Mouse (Mus musculus) embryonic facial prominence, embryonic 12.5 days (tissue): Measurements from ENCODE around the gene Srrm1. TPM values are rescaled to one million over a fixed set of nuclear protein-coding genes. Genes with fewer than 3 reads are reported as not detected.

Source experiments
- ATAC-seq: fragments of 200-750 bp; cut with Nextera tagmentation; 2 replicates; pipeline ENCODE4 v1.8.0; 2017; ENCODE audit not compliant: insufficient number of reproducible peaks, insufficient read depth, low FRiP score, low TSS enrichment
- H3K27ac ChIP-seq: fragments of 300-500 bp; sonication (generic); 2 replicates; pipeline ENCODE4 v1.5.1; 2016; ENCODE audit warnings: mild to moderate bottlenecking
- H3K27me3 ChIP-seq: fragments of 300-500 bp; sonication (generic); 2 replicates; pipeline ENCODE4 v1.6.1; 2016; ENCODE audit warnings: mild to moderate bottlenecking, moderate library complexity
- H3K36me3 ChIP-seq: fragments of 300-500 bp; sonication (generic); 2 replicates; pipeline ENCODE4 v1.6.1; 2016; ENCODE audit warnings: mild to moderate bottlenecking
- H3K4me1 ChIP-seq: fragments of 300-500 bp; sonication (generic); 2 replicates; pipeline ENCODE4 v1.6.1; 2016
- H3K4me2 ChIP-seq: fragments of 300-500 bp; sonication (generic); replicated peaks from 2 replicates; pipeline ENCODE4 v1.6.1; 2016; ENCODE audit warnings: mild to moderate bottlenecking, moderate library complexity
- H3K4me3 ChIP-seq: fragments of 300-500 bp; sonication (generic); 2 replicates; pipeline ENCODE4 v1.5.1; 2016; ENCODE audit warnings: mild to moderate bottlenecking
- H3K9ac ChIP-seq: fragments of 300-500 bp; sonication (generic); 2 replicates; pipeline ENCODE4 v1.6.1; 2016; ENCODE audit warnings: mild to moderate bottlenecking, moderate library complexity
- H3K9me3 ChIP-seq: fragments of 300-500 bp; sonication (generic); 2 replicates; pipeline ENCODE4 v1.6.1; 2016; ENCODE audit warnings: mild to moderate bottlenecking, moderate library complexity
- WGBS: fragments of 180-500 bp; shearing (Covaris S2); methylation state at CpG from one replicate; pipeline ENCODE4 v1.1.7; 2016; 5-methylcytosine and 5-hydroxymethylcytosine counted together
- polyA plus RNA-seq: library from polyadenylated mRNA; unstranded; fragments of >200 nt; fragmentation: Nextera tagmentation; extraction: Ambion mirVana; gene quantifications from 2 replicates; pipeline ENCODE4 v1.2.1, GENCODE M21; 2016

Srrm1 gene
- polyA plus RNA-seq, 1 experiment from 2014 or later, result 276 TPM

DNA sequence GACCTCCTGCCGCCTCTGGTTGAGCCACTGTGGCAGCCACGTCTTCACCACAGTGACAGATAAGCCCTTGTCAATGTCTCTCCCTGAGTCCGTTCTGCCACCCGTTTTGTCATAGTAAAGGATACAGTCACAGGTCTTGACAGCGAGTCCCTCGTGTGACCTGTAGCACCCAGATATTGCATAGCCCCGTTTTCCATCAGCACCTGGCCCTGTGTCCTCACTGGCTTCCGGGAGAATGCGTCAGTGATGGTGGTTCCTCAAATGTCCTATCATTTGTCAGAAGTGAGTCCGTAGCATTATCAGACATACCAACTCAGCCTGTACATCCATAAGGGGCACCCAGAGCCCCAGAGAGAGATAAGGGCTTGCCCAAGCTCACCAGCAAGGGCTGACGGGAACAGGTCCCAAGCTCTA, 38.7 kb downstream of the Srrm1 start:
- no peak for ATAC-seq
- WGBS, result 81% methylated on average over 11 of the region's 11 CpGs
- Histone ChIP-seq H3K27ac (no peak overlapping the region), H3K4me2 (no peak overlapping the region), H3K4me3 (no peak overlapping the region), H3K36me3 (peaks cover 43% of the 10 kb centered on the region), H3K9me3 (peaks cover 3% of the 10 kb centered on the region; the same call in 1 of the 2 replicates), H3K27me3 (no peaks in the 10 kb centered on the region), H3K9ac (no peak overlapping the region), H3K4me1 (peaks cover 17% of the 10 kb centered on the region; the same call in 1 of the 2 replicates)

GRCm38 (mm10) chr4:135313761-135314241, 39.3 kb downstream of the Srrm1 start:
- Histone ChIP-seq H3K27me3 (no peaks in the 10 kb centered on the region), H3K4me2 (no peak overlapping the region), H3K9ac (no peak overlapping the region), H3K4me1 (peaks cover 22% of the 10 kb centered on the region), H3K36me3 (peaks cover 38% of the 10 kb centered on the region), H3K9me3 (peaks cover 3% of the 10 kb centered on the region; the same call in 1 of the 2 replicates), H3K27ac (no peak overlapping the region), H3K4me3 (no peak overlapping the region)
- 76% methylated on average over 9 of the region's 9 CpGs for WGBS
- ATAC-seq, result no peak

DNA sequence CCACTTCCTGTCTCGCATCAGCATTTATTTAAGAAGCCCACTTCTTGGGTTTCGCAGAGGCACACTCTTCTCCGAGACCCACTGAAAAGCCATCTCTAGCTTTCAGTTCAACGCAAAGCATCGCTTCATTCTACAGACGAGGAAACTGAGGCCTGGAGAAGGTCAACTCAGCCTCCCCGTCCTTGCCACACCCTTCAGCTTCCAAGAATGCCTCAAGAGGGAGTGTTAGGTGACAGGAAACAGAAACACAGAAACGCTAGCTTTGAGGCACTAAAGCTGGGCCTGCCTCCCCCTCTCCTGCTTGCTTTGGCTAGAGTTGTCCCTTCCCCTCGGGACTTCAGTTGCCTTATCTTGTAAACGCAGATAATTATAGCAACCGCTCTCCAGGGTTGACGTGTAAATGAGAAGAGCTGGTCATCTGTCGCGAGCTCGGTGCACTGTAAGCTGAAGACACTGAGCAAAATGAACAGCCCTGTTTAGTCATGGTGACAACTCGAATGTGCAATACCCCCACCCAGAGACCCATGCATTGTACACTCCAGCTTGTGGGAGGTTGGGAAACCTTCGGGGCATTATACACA, 39.9 kb downstream of the Srrm1 start:
- WGBS, result 59% methylated on average over 17 of the region's 17 CpGs
- Histone ChIP-seq H3K9me3 (peaks cover 3% of the 10 kb centered on the region; the same call in 1 of the 2 replicates), H3K4me2 (no peak overlapping the region), H3K36me3 (peaks cover 33% of the 10 kb centered on the region), H3K9ac (no peak overlapping the region), H3K4me3 (no peak overlapping the region), H3K4me1 (peaks cover 25% of the 10 kb centered on the region), H3K27me3 (no peaks in the 10 kb centered on the region; the same call in 1 of the 2 replicates), H3K27ac (no peak overlapping the region)
- no peak for ATAC-seq

DNA sequence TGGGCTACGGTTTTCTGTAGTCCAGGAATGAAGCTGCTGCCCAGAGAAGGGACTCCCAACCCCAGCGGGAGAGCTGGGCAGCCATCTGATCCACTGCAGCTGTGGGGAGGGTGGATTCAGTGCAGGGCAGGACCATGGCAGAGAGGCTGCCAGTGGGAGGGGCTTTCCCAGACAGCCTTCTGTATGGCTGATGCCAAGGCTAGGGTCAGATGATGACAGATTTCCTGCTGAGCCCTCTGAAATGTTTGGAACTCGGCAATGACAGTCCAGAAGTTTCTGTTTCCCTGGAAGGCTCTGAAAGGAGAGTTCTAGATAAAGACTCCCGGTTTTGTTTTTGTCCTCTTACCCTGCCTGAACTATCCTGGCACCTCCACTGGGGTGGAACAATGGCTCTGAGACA, 40.4 kb downstream of the Srrm1 start:
- no peak for ATAC-seq
- 47% methylated on average over 4 of the region's 4 CpGs for WGBS
- Histone ChIP-seq H3K9ac (no peak overlapping the region), H3K4me3 (no peak overlapping the region), H3K27me3 (no peaks in the 10 kb centered on the region; the same call in 1 of the 2 replicates), H3K4me1 (peaks cover 25% of the 10 kb centered on the region), H3K27ac (no peak overlapping the region), H3K36me3 (peaks cover 30% of the 10 kb centered on the region), H3K9me3 (peaks cover 3% of the 10 kb centered on the region; the same call in 1 of the 2 replicates), H3K4me2 (no peak overlapping the region)

GRCm38 (mm10) chr4:135310371-135310770, 42.8 kb downstream of the Srrm1 start:
- Histone ChIP-seq H3K9ac (no peak overlapping the region), H3K4me1 (peaks cover 25% of the 10 kb centered on the region), H3K27ac (no peak overlapping the region), H3K9me3 (peaks cover 3% of the 10 kb centered on the region; the same call in 1 of the 2 replicates), H3K4me2 (no peak overlapping the region), H3K27me3 (no peaks in the 10 kb centered on the region; the same call in 1 of the 2 replicates), H3K4me3 (no peak overlapping the region), H3K36me3 (peaks cover 9% of the 10 kb centered on the region)
- WGBS, result 83% methylated on average over 8 of the region's 8 CpGs
- no peak for ATAC-seq

DNA sequence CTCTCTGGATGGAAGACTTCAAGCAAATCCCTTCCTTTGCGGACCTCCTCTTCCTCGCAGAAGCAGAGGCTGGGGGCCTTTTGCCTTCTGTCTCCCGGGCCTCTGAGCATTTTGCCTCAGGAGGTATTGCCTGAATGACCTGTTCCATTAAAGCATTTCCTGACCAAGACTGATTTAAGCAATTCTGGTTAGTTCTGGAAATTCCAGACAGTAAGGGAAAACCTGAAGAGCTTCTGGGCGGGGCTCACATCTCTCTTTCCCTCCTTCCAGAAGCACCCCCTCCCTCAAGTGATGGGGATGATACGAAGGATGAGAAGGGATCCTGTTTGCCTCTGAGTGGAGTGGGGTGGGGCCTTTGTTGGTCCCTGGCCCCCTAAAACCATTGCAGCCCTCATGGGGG, 43.4 kb downstream of the Srrm1 start:
- H3K4me1 ChIP-seq, result peaks cover 25% of the 10 kb centered on the region
- no peak overlapping the region for H3K4me3 ChIP-seq
- ATAC-seq, result no peak
- no peak overlapping the region for H3K4me2 ChIP-seq
- H3K27ac ChIP-seq, result 0 out of 2 replicates have a peak overlapping the region, but pooled peaks have one; percentile 17
- peaks cover 2% of the 10 kb centered on the region for H3K36me3 ChIP-seq
- H3K9ac ChIP-seq, result no peak overlapping the region
- H3K9me3 ChIP-seq, result no peaks in the 10 kb centered on the region
- H3K27me3 ChIP-seq, result no peaks in the 10 kb centered on the region; the same call in 1 of the 2 replicates
- WGBS, result 43% methylated on average over 5 of the region's 5 CpGs

DNA sequence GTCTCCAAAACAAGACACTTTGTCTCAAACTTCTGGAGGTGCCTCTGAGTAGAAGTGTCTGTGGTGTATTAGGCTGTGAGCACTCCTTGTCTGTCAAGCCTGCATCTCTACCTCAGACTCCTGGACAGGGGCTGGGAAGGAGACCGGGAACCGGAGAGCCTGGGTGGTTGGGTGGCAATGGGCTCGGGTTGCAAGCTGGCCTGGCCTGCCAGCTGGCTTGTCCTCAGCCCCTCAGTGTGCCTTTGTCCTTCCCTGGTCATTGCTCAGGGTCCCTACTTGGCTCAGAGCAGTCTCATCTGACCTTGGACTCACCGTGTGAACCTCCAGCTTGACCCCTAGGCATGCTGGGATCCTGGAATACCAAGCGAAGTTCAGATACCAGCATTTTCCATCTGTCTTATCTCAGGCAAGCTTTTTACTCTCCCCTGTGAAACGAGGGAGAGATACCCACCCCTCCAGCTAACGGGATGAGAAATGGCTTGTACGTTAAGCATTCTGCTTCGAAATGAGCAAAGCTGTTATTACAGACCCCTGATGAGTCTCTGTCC, 43.9 kb downstream of the Srrm1 start:
- 59% methylated on average over 9 of the region's 9 CpGs for WGBS
- no peak for ATAC-seq
- H3K4me2 ChIP-seq, result no peak overlapping the region

DNA sequence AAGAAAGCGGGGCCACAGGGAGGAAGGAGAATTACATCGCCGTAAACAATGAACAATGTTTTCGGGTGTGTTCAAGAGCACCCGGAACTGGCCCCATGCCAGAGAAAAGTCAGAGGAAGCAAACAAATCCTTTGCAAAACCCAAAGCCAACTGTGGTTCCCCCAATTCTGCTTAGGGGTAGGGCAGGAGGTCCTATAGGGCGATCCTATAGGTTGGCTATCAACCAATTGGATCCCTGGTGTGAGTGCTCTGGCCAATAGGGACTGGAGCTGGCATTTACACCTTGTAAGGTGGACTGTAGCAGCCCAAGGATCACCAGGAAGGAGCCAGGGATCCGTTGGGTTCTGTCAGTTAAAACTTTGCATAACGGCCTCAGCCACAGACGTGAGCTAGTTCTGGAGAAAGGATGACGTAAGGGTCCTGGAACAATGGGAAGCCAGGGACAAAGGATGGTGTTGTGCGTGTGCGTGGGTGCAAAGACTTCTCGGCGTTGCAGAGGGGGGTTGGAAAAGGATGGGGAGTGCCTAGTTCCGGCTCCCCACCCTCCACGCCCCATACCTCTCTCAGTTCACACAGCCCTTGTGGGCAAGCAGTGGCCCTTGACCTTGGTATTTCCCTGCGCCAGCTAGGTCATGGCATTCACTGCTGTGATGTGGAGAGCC, 46.0 kb downstream of the Srrm1 start:
- no peak overlapping the region for H3K27ac ChIP-seq
- 43% methylated on average over 17 of the region's 17 CpGs for WGBS
- no peak overlapping the region for H3K4me3 ChIP-seq
- no peak for ATAC-seq
- 0 out of 2 replicates have a peak overlapping the region, but pooled peaks have one; percentile 1 for H3K4me2 ChIP-seq
- H3K4me1 ChIP-seq, result peaks cover 13% of the 10 kb centered on the region; the same call in 1 of the 2 replicates
- H3K9ac ChIP-seq, result no peak overlapping the region
- H3K36me3 ChIP-seq, result no peaks in the 10 kb centered on the region
- H3K9me3 ChIP-seq, result no peaks in the 10 kb centered on the region
- H3K27me3 ChIP-seq, result no peaks in the 10 kb centered on the region; the same call in 1 of the 2 replicates

More for the DNA sequence above, 43.9 kb downstream of the Srrm1 start:
- no peaks in the 10 kb centered on the region for H3K36me3 ChIP-seq
- no peaks in the 10 kb centered on the region; the same call in 1 of the 2 replicates for H3K27me3 ChIP-seq
- H3K4me3 ChIP-seq, result no peak overlapping the region
- H3K27ac ChIP-seq, result no peak overlapping the region
- H3K9me3 ChIP-seq, result no peaks in the 10 kb centered on the region
- H3K4me1 ChIP-seq, result peaks cover 25% of the 10 kb centered on the region
- H3K9ac ChIP-seq, result no peak overlapping the region

DNA sequence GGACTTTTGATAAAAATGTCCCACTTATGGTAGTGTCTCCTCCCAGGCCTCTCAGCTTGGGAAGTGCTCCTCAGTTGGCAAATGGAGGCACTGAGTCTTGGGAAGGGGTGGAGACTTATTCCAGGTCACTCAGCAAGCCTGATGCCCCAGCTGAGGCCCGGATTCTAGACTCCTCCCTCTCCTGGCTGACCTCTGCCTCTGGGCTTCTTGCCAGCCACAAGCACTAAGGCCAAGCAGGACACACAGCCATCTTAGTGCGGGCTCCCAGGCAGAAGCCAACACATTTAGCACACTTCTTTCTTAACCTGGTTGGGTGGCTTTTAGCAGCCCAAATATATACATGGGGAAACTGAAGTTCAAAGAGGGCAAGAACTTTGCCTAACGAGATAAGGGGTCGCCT, 46.6 kb downstream of the Srrm1 start:
- Histone ChIP-seq H3K4me1 (peaks cover 13% of the 10 kb centered on the region; the same call in 1 of the 2 replicates), H3K27me3 (no peaks in the 10 kb centered on the region; the same call in 1 of the 2 replicates), H3K36me3 (no peaks in the 10 kb centered on the region), H3K4me2 (no peak overlapping the region), H3K4me3 (no peak overlapping the region), H3K9me3 (no peaks in the 10 kb centered on the region), H3K27ac (no peak overlapping the region), H3K9ac (no peak overlapping the region)
- 58% methylated on average over 4 of the region's 4 CpGs for WGBS
- ATAC-seq, result no peak

- no peaks in the 10 kb centered on the region for H3K9me3 ChIP-seq
- H3K4me2 ChIP-seq, result no peak overlapping the region
- peaks cover 9% of the 10 kb centered on the region; the same call in 1 of the 2 replicates for H3K4me1 ChIP-seq
- WGBS, result 86% methylated on average over 10 of the region's 10 CpGs
- H3K27ac ChIP-seq, result no peak overlapping the region
- no peak overlapping the region for H3K9ac ChIP-seq
- no peak for ATAC-seq
- H3K27me3 ChIP-seq, result 0 out of 2 replicates have a peak, but pooled peaks cover 4% of the 10 kb centered on the region
- no peaks in the 10 kb centered on the region for H3K36me3 ChIP-seq
- H3K4me3 ChIP-seq, result no peak overlapping the region
These were observed 50.9 kb downstream of the Srrm1 start for GRCm38 (mm10) chr4:135302261-135302660.

DNA sequence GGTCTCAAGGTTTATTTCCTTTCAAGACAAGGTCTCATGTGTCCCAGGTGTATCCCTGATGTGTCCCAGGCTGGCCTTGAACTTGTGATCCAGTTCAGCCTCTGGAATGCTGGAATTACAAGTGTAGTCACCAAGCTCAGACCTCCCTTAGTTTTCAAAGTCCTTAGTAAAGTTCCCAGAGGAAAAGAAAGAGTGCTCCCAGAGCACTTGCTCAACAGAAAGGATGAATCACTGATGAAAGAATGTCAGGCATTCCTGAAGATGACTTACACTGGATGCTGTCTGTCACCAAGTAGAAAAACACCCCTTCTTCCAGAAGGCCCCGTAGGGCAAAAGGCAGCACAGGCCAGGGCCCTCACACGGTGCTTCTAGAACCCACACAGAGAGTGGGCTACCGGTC, 52.0 kb downstream of the Srrm1 start:
- H3K9ac ChIP-seq, result no peak overlapping the region
- H3K27me3 ChIP-seq, result 0 out of 2 replicates have a peak, but pooled peaks cover 4% of the 10 kb centered on the region
- 65% methylated on average over 3 of the region's 3 CpGs for WGBS
- H3K4me3 ChIP-seq, result no peak overlapping the region
- peaks cover 9% of the 10 kb centered on the region; the same call in 1 of the 2 replicates for H3K4me1 ChIP-seq
- no peaks in the 10 kb centered on the region for H3K36me3 ChIP-seq
- H3K9me3 ChIP-seq, result no peaks in the 10 kb centered on the region
- H3K4me2 ChIP-seq, result no peak overlapping the region
- H3K27ac ChIP-seq, result no peak overlapping the region
- ATAC-seq, result no peak
